In genomic region chr13:3673622-3674021, GRCm38 (mm10) we compare ENCODE assay signal across 15 mouse cellular contexts. TPM values are rescaled to one million over a fixed set of nuclear protein-coding genes. Genes with fewer than 3 reads are reported as not detected.
DNase-seq lines count a peak whose midpoint lies in the region; ATAC-seq and TF ChIP-seq lines count a peak whose summit lies in the region.
"Had no signal": no experiment of that assay in that cellular context is flagged by ENCODE, and none has a peak within 500 bp of the region (broad histone marks: within the 10 kb centered on the region; RNA-seq: fewer than 3 reads in every experiment).

No protein-coding gene starts in this region.

- no peak overlapping the region for H3K9ac ChIP-seq in lung, embryonic 14.5 days
- H3K9ac ChIP-seq in embryonic facial prominence, embryonic 15.5 days: no peak overlapping the region
- no peak overlapping the region for H3K9ac ChIP-seq in limb, embryonic 12.5 days (replicated peaks)
- H3K9ac ChIP-seq: neural tube, embryonic 13.5 days had no signal

- 39% methylated on average over 4 of the region's 4 CpGs for WGBS in lung, embryonic 14.5 days
- WGBS in embryonic facial prominence, embryonic 15.5 days: 40% methylated on average over 4 of the region's 4 CpGs
- WGBS in limb, embryonic 12.5 days: 67% methylated on average over 4 of the region's 4 CpGs

- no peaks in the 10 kb centered on the region for H3K27me3 ChIP-seq in lung, embryonic 14.5 days (ENCODE audit: insufficient read depth, low read length)
- no peaks in the 10 kb centered on the region for H3K27me3 ChIP-seq in embryonic facial prominence, embryonic 15.5 days
- no peaks in the 10 kb centered on the region for H3K27me3 ChIP-seq in limb, embryonic 12.5 days
- H3K27me3 ChIP-seq: neural tube, embryonic 13.5 days had no signal

- H3K4me1 ChIP-seq in lung, embryonic 14.5 days (ENCODE audit: insufficient read depth): no peaks in the 10 kb centered on the region
- peaks cover 23% of the 10 kb centered on the region for H3K4me1 ChIP-seq in embryonic facial prominence, embryonic 15.5 days
- peaks cover 15% of the 10 kb centered on the region for H3K4me1 ChIP-seq in limb, embryonic 12.5 days (replicated peaks)
- H3K4me1 ChIP-seq: neural tube, embryonic 13.5 days had no signal

- no peak overlapping the region for H3K4me3 ChIP-seq in lung, embryonic 14.5 days (ENCODE audit: low read depth, low read length)
- H3K4me3 ChIP-seq in embryonic facial prominence, embryonic 15.5 days (replicated peaks): no peak overlapping the region
- no peak overlapping the region for H3K4me3 ChIP-seq in limb, embryonic 12.5 days (replicated peaks)
- H3K4me3 ChIP-seq: layer of hippocampus, adult 2 months; neural tube, embryonic 13.5 days had no signal

- H3K27ac ChIP-seq in lung, embryonic 14.5 days (ENCODE audit: low read depth): peak overlapping the region; percentile 15; the same call in 1 of the 2 replicates
- H3K27ac ChIP-seq in embryonic facial prominence, embryonic 15.5 days (replicated peaks): peak overlapping the region; percentile 22; the same call in 1 of the 2 replicates
- H3K27ac ChIP-seq in limb, embryonic 12.5 days: peak overlapping the region; percentile 36; the same call in 1 of the 2 replicates
- H3K27ac ChIP-seq: layer of hippocampus, adult 2 months; neural tube, embryonic 13.5 days had no signal

- no peak for TF ChIP-seq CTCF in lung, embryonic 14.5 days (IDR thresholded peaks at IDR 0.05; ENCODE audit: low read depth)

- DNase-seq in lung, embryonic 14.5 days: peak; percentile 73
- DNase-seq in lung, adult 18-20 months: no peak
- DNase-seq in skeletal muscle tissue, adult 2 months (ENCODE audit: low read depth, low spot score): peak; percentile 22
- no peak for DNase-seq in cerebellum, postnatal 4 days (ENCODE audit: low spot score in 2 of 2)
- no peak for DNase-seq in layer of hippocampus, adult 18-20 months (ENCODE audit: low spot score in 2 of 2)
- DNase-seq: adrenal gland, adult 8-10 months; cerebellum, adult 2 months; right cerebral cortex, postnatal 4 days had no signal

- peak; percentile 67 for ATAC-seq in lung, embryonic 14.5 days (ENCODE audit: insufficient read depth)
- peak; percentile 35; the same call in 1 of the 2 replicates for ATAC-seq in embryonic facial prominence, embryonic 15.5 days (ENCODE audit: insufficient number of reproducible peaks, low FRiP score, low TSS enrichment, low read depth)
- ATAC-seq in limb, embryonic 12.5 days (ENCODE audit: insufficient number of reproducible peaks, insufficient read depth, low FRiP score, low TSS enrichment, low read depth): no peak; the same call in 1 of the 2 replicates
- ATAC-seq: inflammation-experienced regulatory T-cells, adult 6 months had no signal

- H3K4me2 ChIP-seq in lung, embryonic 14.5 days: no peak overlapping the region
- H3K4me2 ChIP-seq in embryonic facial prominence, embryonic 15.5 days (replicated peaks): no peak overlapping the region
- no peak overlapping the region for H3K4me2 ChIP-seq in limb, embryonic 12.5 days
- H3K4me2 ChIP-seq: liver, embryonic 11.5 days; neural tube, embryonic 13.5 days had no signal

- H3K36me3 ChIP-seq in lung, embryonic 14.5 days (ENCODE audit: insufficient read depth): no peaks in the 10 kb centered on the region
- no peaks in the 10 kb centered on the region for H3K36me3 ChIP-seq in embryonic facial prominence, embryonic 15.5 days
- H3K36me3 ChIP-seq in limb, embryonic 12.5 days: no peaks in the 10 kb centered on the region
- H3K36me3 ChIP-seq: G1E; neural tube, embryonic 13.5 days had no signal

- no peaks in the 10 kb centered on the region for H3K9me3 ChIP-seq in lung, embryonic 14.5 days (ENCODE audit: low read depth, low read length)
- no peaks in the 10 kb centered on the region for H3K9me3 ChIP-seq in embryonic facial prominence, embryonic 15.5 days (replicated peaks)
- peaks cover 6% of the 10 kb centered on the region; the same call in 1 of the 2 replicates for H3K9me3 ChIP-seq in limb, embryonic 12.5 days
- H3K9me3 ChIP-seq: G1E; neural tube, embryonic 13.5 days had no signal

RNA-seq across cellular contexts. Expression of gene Asb13, which starts 39.8 kb away (rescaled TPM):
- 10.7 and 10.8 TPM in 2 replicates for polyA plus RNA-seq in lung, embryonic 14.5 days (2014; fragmentation: Nextera tagmentation; extraction: Ambion mirVana)
- 10.9 and 12.5 TPM in 2 replicates for polyA plus RNA-seq in embryonic facial prominence, embryonic 15.5 days (2015; fragmentation: Nextera tagmentation; extraction: Ambion mirVana)
- polyA plus RNA-seq in limb, embryonic 12.5 days (2016; fragmentation: Nextera tagmentation; extraction: Ambion mirVana): 12.9 and 13.6 TPM in 2 replicates
- 10 to 100 TPM; 30.3 to 34.1 TPM for total RNA-seq in layer of hippocampus, adult 18-20 months (2021)
- polyA plus RNA-seq: G1E had no signal

Comparison
In these comparisons a context has a peak if more than half of its experiments do, and no peak if none do; other contexts are left out.
1. DNase-seq: peak in lung, embryonic 14.5 days (single experiment) and skeletal muscle tissue, adult 2 months (single experiment); none in lung, adult 18-20 months (0 of 2), cerebellum, postnatal 4 days (0 of 2) and layer of hippocampus, adult 18-20 months (0 of 2).
2. Peak in every context shown above with its lines, with median percentiles within 50 percentile points of each other: H3K27ac ChIP-seq.